In the genomic region with DNA sequence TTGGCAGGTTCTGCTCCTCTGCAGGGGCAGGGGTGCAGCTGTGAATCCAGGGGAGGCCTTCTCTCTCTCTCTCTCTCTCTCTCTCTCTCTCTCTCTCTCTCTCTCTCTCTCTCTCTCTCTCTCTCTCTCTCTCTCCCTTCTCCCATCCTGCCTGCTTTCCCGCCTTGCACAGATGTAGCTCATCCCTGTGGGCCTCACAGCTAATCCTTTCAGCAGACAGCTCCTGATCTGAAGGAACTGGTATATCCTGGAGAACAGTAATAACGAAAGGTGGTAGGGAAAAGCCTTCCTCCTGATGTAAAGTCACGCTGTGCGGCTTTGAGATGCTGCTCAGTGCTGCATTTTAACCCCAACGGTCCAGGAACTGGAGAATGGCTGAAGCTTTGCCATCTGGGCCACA, we compare ENCODE assay signal across 26 mouse cellular contexts. TPM values are rescaled to one million over a fixed set of nuclear protein-coding genes. Genes with fewer than 3 reads are reported as not detected.
DNase-seq lines count a peak whose midpoint lies in the region; ATAC-seq lines count a peak whose summit lies in the region.
"Had no signal": no experiment of that assay in that cellular context is flagged by ENCODE, and none has a peak within 500 bp of the region (broad histone marks: within the 10 kb centered on the region; RNA-seq: fewer than 3 reads in every experiment).

No protein-coding gene starts in this region.

- H3K9ac ChIP-seq in hindbrain, embryonic 14.5 days: no peak overlapping the region
- no peak overlapping the region for H3K9ac ChIP-seq in hindbrain, embryonic 16.5 days (ENCODE audit: low read depth, low read length)
- H3K9ac ChIP-seq in neural tube, embryonic 14.5 days (replicated peaks; ENCODE audit: low read depth, low read length): no peak overlapping the region
- no peak overlapping the region for H3K9ac ChIP-seq in midbrain, embryonic 16.5 days (ENCODE audit: low read depth, low read length)
- no peak overlapping the region for H3K9ac ChIP-seq in kidney, embryonic 15.5 days
- H3K9ac ChIP-seq: forebrain, postnatal 0 days; liver, embryonic 14.5 days had no signal

- whole genome bisulfite sequencing in hindbrain, embryonic 14.5 days: 39% methylated on average over 5 of the region's 5 CpGs
- 36% methylated on average over 5 of the region's 5 CpGs for WGBS in hindbrain, embryonic 16.5 days
- 42% methylated on average over 5 of the region's 5 CpGs for WGBS in neural tube, embryonic 14.5 days
- WGBS in midbrain, embryonic 16.5 days: 27% methylated on average over 5 of the region's 5 CpGs
- WGBS in kidney, embryonic 15.5 days: 48% methylated on average over 5 of the region's 5 CpGs

- H3K4me1 ChIP-seq in hindbrain, embryonic 14.5 days (replicated peaks; ENCODE audit: control insufficient read depth, insufficient read depth, low read length): no peaks in the 10 kb centered on the region
- no peaks in the 10 kb centered on the region; the same call in 1 of the 2 replicates for H3K4me1 ChIP-seq in hindbrain, embryonic 16.5 days (ENCODE audit: control insufficient read depth, insufficient read depth, low read depth, low read length)
- 0 out of 2 replicates have a peak, but pooled peaks cover 3% of the 10 kb centered on the region for H3K4me1 ChIP-seq in neural tube, embryonic 14.5 days (ENCODE audit: control insufficient read depth, insufficient read depth, low read length)
- peaks cover 3% of the 10 kb centered on the region; the same call in 1 of the 2 replicates for H3K4me1 ChIP-seq in midbrain, embryonic 16.5 days (ENCODE audit: control insufficient read depth, insufficient read depth, low read length)
- no peaks in the 10 kb centered on the region for H3K4me1 ChIP-seq in kidney, embryonic 15.5 days
- H3K4me1 ChIP-seq: hindbrain, embryonic 10.5 days had no signal

- H3K4me3 ChIP-seq in hindbrain, embryonic 14.5 days (replicated peaks; ENCODE audit: low read length): no peak overlapping the region
- H3K4me3 ChIP-seq in hindbrain, embryonic 16.5 days (ENCODE audit: low read length): no peak overlapping the region
- no peak overlapping the region for H3K4me3 ChIP-seq in neural tube, embryonic 14.5 days (ENCODE audit: low read depth, low read length)
- no peak overlapping the region for H3K4me3 ChIP-seq in midbrain, embryonic 16.5 days (ENCODE audit: low read depth, low read length)
- no peak overlapping the region for H3K4me3 ChIP-seq in kidney, embryonic 15.5 days (replicated peaks)
- H3K4me3 ChIP-seq: hindbrain, embryonic 10.5 days; myocyte had no signal

- 0 out of 2 replicates have a peak overlapping the region, but pooled peaks have one; percentile 38 for H3K27ac ChIP-seq in hindbrain, embryonic 14.5 days
- no peak overlapping the region for H3K27ac ChIP-seq in hindbrain, embryonic 16.5 days (ENCODE audit: low read depth, low read length)
- H3K27ac ChIP-seq in neural tube, embryonic 14.5 days (ENCODE audit: low read depth, low read length): peak overlapping the region; percentile 48; the same call in 1 of the 2 replicates
- no peak overlapping the region for H3K27ac ChIP-seq in midbrain, embryonic 16.5 days (ENCODE audit: low read length)
- no peak overlapping the region for H3K27ac ChIP-seq in kidney, embryonic 15.5 days
- H3K27ac ChIP-seq: hindbrain, embryonic 10.5 days; liver, embryonic 14.5 days had no signal

- no peak for DNase-seq in hindbrain, embryonic 14.5 days (ENCODE audit: low spot score)
- DNase-seq in neural tube, embryonic 10.5 days (ENCODE audit: extremely low spot score, low spot score): no peak
- peak; percentile 21 for DNase-seq in forelimb bud, embryonic 11.5 days (ENCODE audit: low read depth, low spot score)
- no peak for DNase-seq in lung, postnatal 14 days
- DNase-seq: adrenal gland, postnatal 10 days; cerebellum, adult 11-12 months; cerebellum, adult 9-11 months; forebrain, postnatal 0 days; gastrocnemius, postnatal 14 days; heart, postnatal 14 days; kidney, adult 18-20 months; kidney, postnatal 36 days; layer of hippocampus, postnatal 36 days; left cerebral cortex, postnatal 4 days; liver; lung, adult 2 months; lung, postnatal 10 days; thymus, postnatal 4 days had no signal

- H3K27me3 ChIP-seq in hindbrain, embryonic 14.5 days (ENCODE audit: control insufficient read depth, insufficient read depth, low read length): no peaks in the 10 kb centered on the region
- H3K27me3 ChIP-seq in hindbrain, embryonic 16.5 days (replicated peaks; ENCODE audit: control insufficient read depth, insufficient read depth, low read length): no peaks in the 10 kb centered on the region
- no peaks in the 10 kb centered on the region for H3K27me3 ChIP-seq in neural tube, embryonic 14.5 days (ENCODE audit: control insufficient read depth, insufficient read depth, low read length)
- H3K27me3 ChIP-seq in midbrain, embryonic 16.5 days (ENCODE audit: control insufficient read depth, insufficient read depth, low read depth, low read length): no peaks in the 10 kb centered on the region
- no peaks in the 10 kb centered on the region for H3K27me3 ChIP-seq in kidney, embryonic 15.5 days
- H3K27me3 ChIP-seq: Patski had no signal

- peaks cover 32% of the 10 kb centered on the region for H3K36me3 ChIP-seq in hindbrain, embryonic 14.5 days (replicated peaks; ENCODE audit: control insufficient read depth, insufficient read depth)
- H3K36me3 ChIP-seq in hindbrain, embryonic 16.5 days (ENCODE audit: control insufficient read depth, insufficient read depth, low read length): peaks cover 5% of the 10 kb centered on the region; the same call in 1 of the 2 replicates
- H3K36me3 ChIP-seq in neural tube, embryonic 14.5 days (ENCODE audit: control insufficient read depth, insufficient read depth, low read length): no peaks in the 10 kb centered on the region
- peaks cover 18% of the 10 kb centered on the region; the same call in 1 of the 2 replicates for H3K36me3 ChIP-seq in midbrain, embryonic 16.5 days (ENCODE audit: control insufficient read depth, insufficient read depth, low read length)
- peaks cover 36% of the 10 kb centered on the region for H3K36me3 ChIP-seq in kidney, embryonic 15.5 days

- no peak for ATAC-seq in hindbrain, embryonic 14.5 days (ENCODE audit: low FRiP score)
- ATAC-seq in hindbrain, embryonic 16.5 days: no peak
- no peak for ATAC-seq in neural tube, embryonic 14.5 days (ENCODE audit: low read depth)
- 0 out of 2 replicates have a peak, but pooled peaks have one; percentile 36 for ATAC-seq in midbrain, embryonic 16.5 days
- ATAC-seq in kidney, embryonic 15.5 days (replicated peaks; ENCODE audit: low FRiP score): no peak
- ATAC-seq: forebrain, postnatal 0 days; Patski had no signal

- no peaks in the 10 kb centered on the region for H3K9me3 ChIP-seq in hindbrain, embryonic 14.5 days (ENCODE audit: control insufficient read depth, low read length)
- H3K9me3 ChIP-seq in hindbrain, embryonic 16.5 days (ENCODE audit: control insufficient read depth, low read length): no peaks in the 10 kb centered on the region
- H3K9me3 ChIP-seq in neural tube, embryonic 14.5 days (ENCODE audit: control insufficient read depth, low read length): no peaks in the 10 kb centered on the region
- no peaks in the 10 kb centered on the region for H3K9me3 ChIP-seq in midbrain, embryonic 16.5 days (replicated peaks; ENCODE audit: control insufficient read depth, low read length, poor library complexity, severe bottlenecking)
- H3K9me3 ChIP-seq in kidney, embryonic 15.5 days (replicated peaks): no peaks in the 10 kb centered on the region; the same call in 1 of the 2 replicates
- H3K9me3 ChIP-seq: hindbrain, embryonic 10.5 days had no signal

- no peak overlapping the region for H3K4me2 ChIP-seq in hindbrain, embryonic 14.5 days (replicated peaks)
- no peak overlapping the region for H3K4me2 ChIP-seq in hindbrain, embryonic 16.5 days (ENCODE audit: low read length)
- H3K4me2 ChIP-seq in neural tube, embryonic 14.5 days (ENCODE audit: low read depth, low read length): no peak overlapping the region
- no peak overlapping the region for H3K4me2 ChIP-seq in midbrain, embryonic 16.5 days (ENCODE audit: low read length)
- H3K4me2 ChIP-seq in kidney, embryonic 15.5 days: no peak overlapping the region

RNA-seq across cellular contexts. Expression of gene Actr2, which starts 58.1 kb away (rescaled TPM):
- polyA plus RNA-seq in hindbrain, embryonic 14.5 days (2014; fragmentation: Nextera tagmentation; extraction: Ambion mirVana): 96.8 and 99.6 TPM in 2 replicates
- 155 and 166 TPM in 2 replicates for polyA plus RNA-seq in hindbrain, embryonic 16.5 days (2015; fragmentation: Nextera tagmentation; extraction: Ambion mirVana)
- 97.7 and 109 TPM in 2 replicates for polyA plus RNA-seq in neural tube, embryonic 14.5 days (2014; fragmentation: Nextera tagmentation; extraction: Ambion mirVana)
- 188 and 208 TPM in 2 replicates for polyA plus RNA-seq in midbrain, embryonic 16.5 days (2015; fragmentation: Nextera tagmentation; extraction: Ambion mirVana)
- polyA plus RNA-seq in kidney, embryonic 15.5 days (2015; fragmentation: Nextera tagmentation; extraction: Ambion mirVana): 125 and 146 TPM in 2 replicates

Comparison
In these comparisons a context has a peak if more than half of its experiments do, and no peak if none do; other contexts are left out.
1. H3K27ac ChIP-seq: peak in hindbrain, embryonic 14.5 days (single experiment) and neural tube, embryonic 14.5 days (single experiment); none in hindbrain, embryonic 16.5 days (single experiment), midbrain, embryonic 16.5 days (single experiment) and kidney, embryonic 15.5 days (single experiment).